In the genomic region with DNA sequence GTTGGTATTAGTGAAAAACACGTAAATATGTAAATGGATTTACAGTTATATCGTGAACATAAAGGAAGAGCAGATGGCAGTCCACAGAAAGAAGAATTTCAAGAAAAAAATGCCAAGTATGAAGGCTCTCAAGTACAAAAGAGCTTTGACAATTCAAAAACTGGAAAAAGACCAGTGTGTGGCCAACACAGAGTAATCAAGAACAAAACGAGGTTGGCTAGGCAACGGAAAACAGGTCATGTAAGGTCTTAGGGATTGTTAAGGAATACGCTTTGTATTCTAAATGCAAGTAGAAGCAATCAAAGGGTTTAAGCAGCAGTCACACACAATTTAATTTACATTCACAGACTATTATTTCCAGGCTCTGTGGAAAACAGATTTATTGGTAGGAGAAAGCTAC, we compare ENCODE assay signal across 23 mouse cellular contexts. TPM values are rescaled to one million over a fixed set of nuclear protein-coding genes. Genes with fewer than 3 reads are reported as not detected.
DNase-seq lines count a peak whose midpoint lies in the region; ATAC-seq and TF ChIP-seq lines count a peak whose summit lies in the region.
"Had no signal": no experiment of that assay in that cellular context is flagged by ENCODE, and none has a peak within 500 bp of the region (broad histone marks: within the 10 kb centered on the region; RNA-seq: fewer than 3 reads in every experiment).

No protein-coding gene starts in this region.

- 15% methylated on average over 5 of the region's 5 CpGs for WGBS in forebrain, postnatal 0 days
- WGBS in forebrain, embryonic 10.5 days, result 45% methylated on average over 5 of the region's 5 CpGs
- WGBS in midbrain, embryonic 11.5 days, result 50% methylated on average over 5 of the region's 5 CpGs
- 19% methylated on average over 5 of the region's 5 CpGs for WGBS in midbrain, embryonic 16.5 days

- intact Hi-C loops in left cerebral cortex, postnatal 4 days (cut with DNase I), result no loop called here

- H3K27me3 ChIP-seq in forebrain, postnatal 0 days (ENCODE audit: insufficient read depth, low read length), result no peaks in the 10 kb centered on the region
- no peaks in the 10 kb centered on the region for H3K27me3 ChIP-seq in forebrain, embryonic 10.5 days (ENCODE audit: poor library complexity, severe bottlenecking)
- no peaks in the 10 kb centered on the region for H3K27me3 ChIP-seq in midbrain, embryonic 11.5 days (ENCODE audit: control insufficient read depth, insufficient read depth, low read length)
- H3K27me3 ChIP-seq in midbrain, embryonic 16.5 days (ENCODE audit: control insufficient read depth, insufficient read depth, low read depth, low read length), result no peaks in the 10 kb centered on the region
- H3K27me3 ChIP-seq: embryonic facial prominence, embryonic 13.5 days; heart, embryonic 12.5 days; hindbrain, embryonic 15.5 days had no signal

- no peak for TF ChIP-seq POLR2A in brain, embryonic 14.5 days (IDR thresholded peaks at IDR 0.05; ENCODE audit: borderline replicate concordance, extremely low read depth, insufficient read depth, insufficient read length, poor library complexity, severe bottlenecking)

- peak; percentile 20; the same call in 1 of the 2 replicates for ATAC-seq in forebrain, postnatal 0 days
- no peak for ATAC-seq in midbrain, embryonic 11.5 days (ENCODE audit: low FRiP score)
- no peak for ATAC-seq in midbrain, embryonic 16.5 days
- ATAC-seq: CD4-positive, CD25-positive, alpha-beta regulatory T cell, adult 4 months; inflammation-experienced regulatory T-cells, adult 6 months; intestine, postnatal 0 days had no signal

- H3K36me3 ChIP-seq in forebrain, postnatal 0 days (ENCODE audit: insufficient read depth), result no peaks in the 10 kb centered on the region
- H3K36me3 ChIP-seq in forebrain, embryonic 10.5 days (replicated peaks), result peaks cover 21% of the 10 kb centered on the region
- peaks cover 2% of the 10 kb centered on the region; the same call in 1 of the 2 replicates for H3K36me3 ChIP-seq in midbrain, embryonic 11.5 days (ENCODE audit: control insufficient read depth, insufficient read depth, low read length)
- no peaks in the 10 kb centered on the region for H3K36me3 ChIP-seq in midbrain, embryonic 16.5 days (ENCODE audit: control insufficient read depth, insufficient read depth, low read length)

- no peaks in the 10 kb centered on the region for H3K9me3 ChIP-seq in forebrain, postnatal 0 days (ENCODE audit: low read length)
- H3K9me3 ChIP-seq in forebrain, embryonic 10.5 days, result no peaks in the 10 kb centered on the region
- no peaks in the 10 kb centered on the region for H3K9me3 ChIP-seq in midbrain, embryonic 11.5 days (ENCODE audit: control insufficient read depth, low read length)
- H3K9me3 ChIP-seq in midbrain, embryonic 16.5 days (replicated peaks; ENCODE audit: control insufficient read depth, low read length, poor library complexity, severe bottlenecking), result no peaks in the 10 kb centered on the region
- H3K9me3 ChIP-seq: embryonic facial prominence, embryonic 13.5 days; G1E; heart, embryonic 12.5 days; hindbrain, embryonic 10.5 days; hindbrain, embryonic 15.5 days had no signal

- no peak overlapping the region for H3K9ac ChIP-seq in forebrain, postnatal 0 days
- H3K9ac ChIP-seq in midbrain, embryonic 11.5 days (ENCODE audit: low read length), result no peak overlapping the region
- H3K9ac ChIP-seq in midbrain, embryonic 16.5 days (ENCODE audit: low read depth, low read length), result no peak overlapping the region
- H3K9ac ChIP-seq: embryonic facial prominence, embryonic 13.5 days; heart, embryonic 12.5 days; hindbrain, embryonic 15.5 days had no signal

- H3K4me3 ChIP-seq in forebrain, postnatal 0 days (ENCODE audit: low read depth, low read length), result no peak overlapping the region
- no peak overlapping the region for H3K4me3 ChIP-seq in forebrain, embryonic 10.5 days
- no peak overlapping the region for H3K4me3 ChIP-seq in midbrain, embryonic 11.5 days (ENCODE audit: low read depth, low read length)
- no peak overlapping the region for H3K4me3 ChIP-seq in midbrain, embryonic 16.5 days (ENCODE audit: low read depth, low read length)
- H3K4me3 ChIP-seq: embryonic facial prominence, embryonic 13.5 days; gastrocnemius, adult 2 months; heart, embryonic 12.5 days; hindbrain, embryonic 10.5 days; hindbrain, embryonic 15.5 days had no signal

- H3K27ac ChIP-seq in forebrain, postnatal 0 days (ENCODE audit: low read depth, low read length), result no peak overlapping the region
- no peak overlapping the region for H3K27ac ChIP-seq in forebrain, embryonic 10.5 days
- no peak overlapping the region for H3K27ac ChIP-seq in midbrain, embryonic 11.5 days (ENCODE audit: low read depth, low read length)
- no peak overlapping the region for H3K27ac ChIP-seq in midbrain, embryonic 16.5 days (ENCODE audit: low read length)
- H3K27ac ChIP-seq: embryonic facial prominence, embryonic 13.5 days; gastrocnemius, adult 2 months; hindbrain, embryonic 10.5 days; hindbrain, embryonic 15.5 days had no signal

- H3K4me2 ChIP-seq in forebrain, postnatal 0 days (ENCODE audit: low read depth), result no peak overlapping the region
- no peak overlapping the region for H3K4me2 ChIP-seq in midbrain, embryonic 11.5 days
- no peak overlapping the region for H3K4me2 ChIP-seq in midbrain, embryonic 16.5 days (ENCODE audit: low read length)
- H3K4me2 ChIP-seq: embryonic facial prominence, embryonic 13.5 days; heart, embryonic 12.5 days; hindbrain, embryonic 15.5 days had no signal

- peak; percentile 35 for DNase-seq in embryo, embryonic 10 days (ENCODE audit: low spot score)
- no peak for DNase-seq in embryo, embryonic 9.5 days (ENCODE audit: extremely low spot score)
- DNase-seq in forebrain, postnatal 0 days, result peak; percentile 7
- DNase-seq in forebrain, embryonic 10.5 days (ENCODE audit: extremely low spot score, low spot score), result no peak
- DNase-seq in midbrain, embryonic 11.5 days (ENCODE audit: low spot score, missing footprints), result peak; percentile 69
- DNase-seq in brain, embryonic 14.5 days (ENCODE audit: low read depth), result peak; percentile 66
- DNase-seq in left cerebral cortex, postnatal 4 days, result no peak
- DNase-seq: adrenal gland, postnatal 10 days; B cell, adult 2 months; cerebellum, adult 18-20 months; cerebellum, adult 9-11 months; cerebellum, postnatal 36 days; gastrocnemius, adult 2 months; gastrocnemius, postnatal 25 days had no signal

- no peaks in the 10 kb centered on the region for H3K4me1 ChIP-seq in forebrain, postnatal 0 days (ENCODE audit: insufficient read depth)
- peaks cover 33% of the 10 kb centered on the region for H3K4me1 ChIP-seq in forebrain, embryonic 10.5 days
- H3K4me1 ChIP-seq in midbrain, embryonic 11.5 days (ENCODE audit: control insufficient read depth, insufficient read depth, low read length), result peaks cover 12% of the 10 kb centered on the region
- no peaks in the 10 kb centered on the region for H3K4me1 ChIP-seq in midbrain, embryonic 16.5 days (ENCODE audit: control insufficient read depth, insufficient read depth, low read length)
- H3K4me1 ChIP-seq: embryonic facial prominence, embryonic 13.5 days; hindbrain, embryonic 15.5 days had no signal

- no peak for TF ChIP-seq CTCF in forebrain, postnatal 0 days (IDR thresholded peaks at IDR 0.05; ENCODE audit: low read depth)
- no peak for TF ChIP-seq CTCF in brain, embryonic 14.5 days (IDR thresholded peaks at IDR 0.05; ENCODE audit: borderline replicate concordance, extremely low read depth, insufficient read depth, insufficient read length)

RNA-seq across cellular contexts. Expression of gene Lpar6, which starts 34.1 kb away (rescaled TPM):
- total RNA-seq in forebrain, postnatal 0 days (2014; rRNA removed), result 2.2 and 2.6 TPM in 2 replicates
- 1.5 and 1.8 TPM in 2 replicates for polyA plus RNA-seq in forebrain, postnatal 0 days (2015; fragmentation: Nextera tagmentation; extraction: Ambion mirVana)
- 16.0 and 16.1 TPM in 2 replicates for polyA plus RNA-seq in forebrain, embryonic 10.5 days (2016; fragmentation: Nextera tagmentation; extraction: Ambion mirVana)
- polyA plus RNA-seq in midbrain, embryonic 11.5 days (2014; fragmentation: Nextera tagmentation; extraction: Ambion mirVana), result 17.7 and 17.8 TPM in 2 replicates
- polyA plus RNA-seq in midbrain, embryonic 16.5 days (2015; fragmentation: Nextera tagmentation; extraction: Ambion mirVana), result 2.8 and 3.5 TPM in 2 replicates
- 3.6 and 4.2 TPM in 2 replicates for polyA plus RNA-seq in brain, embryonic 14.5 days (2012; rRNA removed)
- total RNA-seq in left cerebral cortex, postnatal 4 days (2021), result 1 to 10 TPM; 1.2 to 1.4 TPM

RNA-seq across cellular contexts. Expression of gene Rb1, which starts 53.8 kb away (rescaled TPM):
- total RNA-seq in forebrain, postnatal 0 days (2014; rRNA removed), result 27.9 and 37.9 TPM in 2 replicates
- polyA plus RNA-seq in forebrain, postnatal 0 days (2015; fragmentation: Nextera tagmentation; extraction: Ambion mirVana), result 16.2 and 20.6 TPM in 2 replicates
- 21.3 and 27.7 TPM in 2 replicates for polyA plus RNA-seq in forebrain, embryonic 10.5 days (2016; fragmentation: Nextera tagmentation; extraction: Ambion mirVana)
- 41.4 and 49.2 TPM in 2 replicates for polyA plus RNA-seq in midbrain, embryonic 11.5 days (2014; fragmentation: Nextera tagmentation; extraction: Ambion mirVana)
- 20.4 and 20.6 TPM in 2 replicates for polyA plus RNA-seq in midbrain, embryonic 16.5 days (2015; fragmentation: Nextera tagmentation; extraction: Ambion mirVana)
- 31.1 and 38.2 TPM in 2 replicates for polyA plus RNA-seq in brain, embryonic 14.5 days (2012; rRNA removed)
- 10 to 100 TPM; 45.8 to 49.0 TPM for total RNA-seq in left cerebral cortex, postnatal 4 days (2021)

Comparison
In these comparisons a context has a peak if more than half of its experiments do, and no peak if none do; other contexts are left out.
1. DNase-seq: peak in embryo, embryonic 10 days (single experiment), forebrain, postnatal 0 days (single experiment), midbrain, embryonic 11.5 days (single experiment) and brain, embryonic 14.5 days (single experiment); none in embryo, embryonic 9.5 days (single experiment), forebrain, embryonic 10.5 days (single experiment) and left cerebral cortex, postnatal 4 days (single experiment).